Mouse (Mus musculus) limb, embryonic 14.5 days (tissue): ENCODE results near the gene Apoc1. TPM values are rescaled to one million over a fixed set of nuclear protein-coding genes. Genes with fewer than 3 reads are reported as not detected.

Source experiments
- ATAC-seq: fragments of 200-750 bp; cut with Nextera tagmentation; 2 replicates; pipeline ENCODE4 v1.8.0; 2017; ENCODE audit warnings: low read depth, moderate number of reproducible peaks, moderate TSS enrichment; ENCODE audit not compliant: low FRiP score
- DNase-seq: peaks from one replicate; pipeline ENCODE4 v3.0.0-alpha.2; 2015; ENCODE audit warnings: low spot score
- H3K27ac ChIP-seq: fragments of 300-500 bp; sonication (generic); replicated peaks from 2 replicates; pipeline ENCODE4 v1.5.1; 2014; ENCODE audit warnings: low read depth, mild to moderate bottlenecking, low read length, moderate library complexity, mixed read lengths
- H3K27me3 ChIP-seq: fragments of 300-500 bp; sonication (generic); 2 replicates; pipeline ENCODE4 v1.6.1; 2014; ENCODE audit warnings: low read length, mixed read lengths; ENCODE audit not compliant: control insufficient read depth, insufficient read depth
- H3K36me3 ChIP-seq: fragments of 300-500 bp; sonication (generic); 2 replicates; pipeline ENCODE4 v1.6.1; 2014; ENCODE audit warnings: mild to moderate bottlenecking, low read length, moderate library complexity, mixed read lengths; ENCODE audit not compliant: control insufficient read depth, insufficient read depth
- H3K4me1 ChIP-seq: fragments of 300-500 bp; sonication (generic); 2 replicates; pipeline ENCODE4 v1.6.1; 2014; ENCODE audit warnings: antibody characterized with exemption, low read length, mixed read lengths; ENCODE audit not compliant: control insufficient read depth, insufficient read depth
- H3K4me2 ChIP-seq: fragments of 300-500 bp; sonication (generic); replicated peaks from 2 replicates; pipeline ENCODE4 v1.6.1; 2014; ENCODE audit warnings: low read depth, mild to moderate bottlenecking, low read length, moderate library complexity; ENCODE audit not compliant: severe bottlenecking
- H3K4me3 ChIP-seq: fragments of 300-500 bp; sonication (generic); replicated peaks from 2 replicates; pipeline ENCODE4 v1.5.1; 2014; ENCODE audit warnings: low read length
- H3K9ac ChIP-seq: fragments of 300-500 bp; sonication (generic); 2 replicates; pipeline ENCODE4 v1.6.1; 2014; ENCODE audit warnings: mild to moderate bottlenecking, low read depth, low read length, moderate library complexity; ENCODE audit not compliant: severe bottlenecking
- H3K9me3 ChIP-seq: fragments of 300-500 bp; sonication (generic); 2 replicates; pipeline ENCODE4 v1.6.1; 2016; ENCODE audit warnings: low read length; ENCODE audit not compliant: control insufficient read depth
- POLR2A ChIP-seq: fragments of 200-500 bp; IDR thresholded peaks from 2 replicates; pipeline ENCODE4 v1.8.0; 2012; ENCODE audit warnings: inconsistent platforms, mild to moderate bottlenecking, moderate library complexity, borderline replicate concordance; ENCODE audit not compliant: insufficient read depth, insufficient read length; ENCODE audit errors: extremely low read depth
- WGBS: fragments of 180-500 bp; shearing (Covaris S2); extraction: QIAGEN DNeasy Blood & Tissue Kit; methylation state at CpG from one replicate; pipeline ENCODE4 v1.1.7; 2014; 5-methylcytosine and 5-hydroxymethylcytosine counted together
- polyA plus RNA-seq, 2 experiments: library from polyadenylated mRNA; depleted of rRNA in 1 of 2; stranded (reverse) in 1 of 2; unstranded in 1 of 2; fragments of >200 nt; fragmentation: Nextera tagmentation in 1 of 2; extraction: Ambion mirVana in 1 of 2; gene quantifications; 2 replicates each; pipeline versions ENCODE4 v1.2.1 to v1.2.3; 2012 to 2014

The Apoc1 gene
- polyA plus RNA-seq, 2 experiments: 16.4 to 36.5 TPM

GRCm38 (mm10) chr7:19683771-19684201 lies 8.7 kb downstream of the Apoc1 start:
- Histone ChIP-seq H3K36me3 (no peaks in the 10 kb centered on the region), H3K27ac (no peak overlapping the region), H3K4me1 (no peaks in the 10 kb centered on the region), H3K9me3 (no peaks in the 10 kb centered on the region), H3K4me3 (no peak overlapping the region), H3K27me3 (no peaks in the 10 kb centered on the region), H3K9ac (no peak overlapping the region), H3K4me2 (no peak overlapping the region)
- DNase-seq (no peak), ATAC-seq (no peak)
- WGBS: 77% methylated on average over 6 of the region's 6 CpGs
- TF ChIP-seq POLR2A: no peak

GRCm38 (mm10) chr7:19682979-19683378 lies 9.5 kb downstream of the Apoc1 start:
- Histone ChIP-seq H3K9ac (no peak overlapping the region), H3K9me3 (no peaks in the 10 kb centered on the region), H3K4me3 (no peak overlapping the region), H3K4me2 (no peak overlapping the region), H3K36me3 (no peaks in the 10 kb centered on the region), H3K27me3 (no peaks in the 10 kb centered on the region), H3K4me1 (no peaks in the 10 kb centered on the region), H3K27ac (no peak overlapping the region)
- no peak for TF ChIP-seq POLR2A
- WGBS: 45% methylated on average over 3 of the region's 3 CpGs
- DNase-seq (no peak), ATAC-seq (no peak)

- DNase-seq (no peak), ATAC-seq (no peak)
- no peak within 1 kb of the TSS for H3K4me2 ChIP-seq
- 54% methylated on average over 8 of the region's 8 CpGs for WGBS
- no peaks in the 10 kb centered on the region for H3K27me3 ChIP-seq
- H3K9me3 ChIP-seq: no peaks in the 10 kb centered on the region
- no peak within 1 kb of the TSS for H3K9ac ChIP-seq
- no peaks in the 10 kb centered on the region for H3K36me3 ChIP-seq
- no peak within 1 kb of the TSS for H3K4me3 ChIP-seq
- no peak for TF ChIP-seq POLR2A
- no peaks in the 10 kb centered on the region for H3K4me1 ChIP-seq
- H3K27ac ChIP-seq: no peak within 1 kb of the TSS
Observed at GRCm38 (mm10) chr7:19681202-19681694, 11.2 kb downstream of the Apoc1 start, which contains the start of the genes Gm44805 and Apoc4. Gm44805 (minus strand) TSS chr7:19681423. Apoc4 (minus strand) TSS chr7:19681479.

GRCm38 (mm10) chr7:19680702-19681101 lies 11.8 kb downstream of the Apoc1 start:
- Histone ChIP-seq H3K4me2 (no peak overlapping the region), H3K9me3 (no peaks in the 10 kb centered on the region), H3K4me1 (no peaks in the 10 kb centered on the region), H3K27me3 (no peaks in the 10 kb centered on the region), H3K27ac (no peak overlapping the region), H3K36me3 (no peaks in the 10 kb centered on the region), H3K4me3 (no peak overlapping the region), H3K9ac (no peak overlapping the region)
- ATAC-seq: no peak
- no peak for TF ChIP-seq POLR2A
- DNase-seq: no peak
- WGBS: 85% methylated on average over 2 of the region's 2 CpGs

GRCm38 (mm10) chr7:19678901-19679300 lies 13.6 kb downstream of the Apoc1 start:
- Histone ChIP-seq H3K4me1 (no peaks in the 10 kb centered on the region), H3K9me3 (no peaks in the 10 kb centered on the region), H3K4me2 (no peak overlapping the region), H3K27ac (no peak overlapping the region), H3K27me3 (no peaks in the 10 kb centered on the region), H3K4me3 (no peak overlapping the region), H3K9ac (no peak overlapping the region), H3K36me3 (no peaks in the 10 kb centered on the region)
- TF ChIP-seq POLR2A: no peak
- DNase-seq: no peak
- WGBS: 85% methylated on average over 3 of the region's 3 CpGs
- no peak for ATAC-seq

GRCm38 (mm10) chr7:19677872-19678271 lies 14.6 kb downstream of the Apoc1 start, which contains the start of gene Apoc2:
Apoc2 (minus strand) TSS chr7:19677941.
- TF ChIP-seq POLR2A: no peak
- no peak within 1 kb of the TSS for H3K4me2 ChIP-seq
- H3K4me1 ChIP-seq: no peaks in the 10 kb centered on the region
- H3K9me3 ChIP-seq: no peaks in the 10 kb centered on the region
- no peak within 1 kb of the TSS for H3K27ac ChIP-seq
- H3K9ac ChIP-seq: no peak within 1 kb of the TSS
- no peaks in the 10 kb centered on the region for H3K27me3 ChIP-seq
- H3K4me3 ChIP-seq: no peak within 1 kb of the TSS
- no peak for ATAC-seq
- no peak for DNase-seq
- WGBS: 76% methylated on average over 8 of the region's 8 CpGs
- H3K36me3 ChIP-seq: no peaks in the 10 kb centered on the region
